In genomic region chr15:9348739-9349138, GRCm38 (mm10) we compare ENCODE assay signal across 29 mouse cellular contexts. TPM values are rescaled to one million over a fixed set of nuclear protein-coding genes. Genes with fewer than 3 reads are reported as not detected.
"Had no signal": no experiment of that assay in that cellular context is flagged by ENCODE, and none has a peak within 500 bp of the region (broad histone marks: within the 10 kb centered on the region; RNA-seq: fewer than 3 reads in every experiment).

No protein-coding gene starts in this region.

- H3K27ac ChIP-seq: left cerebral cortex, adult 2 months; liver, embryonic 14.5 days; lung, embryonic 15.5 days; midbrain, embryonic 10.5 days; midbrain, embryonic 13.5 days; neural tube, embryonic 13.5 days had no signal

- ATAC-seq: midbrain, embryonic 13.5 days; midbrain, embryonic 16.5 days had no signal

- H3K9ac ChIP-seq: liver, embryonic 14.5 days; lung, embryonic 15.5 days; midbrain, embryonic 13.5 days; neural tube, embryonic 13.5 days had no signal

- H3K4me2 ChIP-seq: lung, embryonic 15.5 days; midbrain, embryonic 13.5 days; neural tube, embryonic 13.5 days had no signal

- H3K9me3 ChIP-seq: lung, embryonic 15.5 days; megakaryocyte, embryonic 14.5 days; midbrain, embryonic 10.5 days; midbrain, embryonic 13.5 days; neural tube, embryonic 13.5 days had no signal

- H3K4me1 ChIP-seq: lung, embryonic 15.5 days; megakaryocyte, embryonic 14.5 days; midbrain, embryonic 10.5 days; midbrain, embryonic 13.5 days; neural tube, embryonic 13.5 days had no signal

- H3K27me3 ChIP-seq: lung, embryonic 15.5 days; megakaryocyte, embryonic 14.5 days; midbrain, embryonic 13.5 days; neural tube, embryonic 13.5 days had no signal

- H3K36me3 ChIP-seq: lung, embryonic 15.5 days; midbrain, embryonic 10.5 days; midbrain, embryonic 13.5 days; neural tube, embryonic 13.5 days had no signal

- H3K4me3 ChIP-seq: left cerebral cortex, adult 2 months; lung, embryonic 15.5 days; megakaryocyte, embryonic 14.5 days; midbrain, embryonic 10.5 days; midbrain, embryonic 13.5 days; myocyte; neural tube, embryonic 13.5 days had no signal

- DNase-seq: kidney, adult 2 months; kidney, postnatal 10 days; kidney, postnatal 4 days; layer of hippocampus, postnatal 36 days; lung, adult 18-20 months; lung, postnatal 10 days; lung, postnatal 36 days; right cerebral cortex, postnatal 14 days; right cerebral cortex, postnatal 4 days; thymus, postnatal 25 days had no signal

RNA-seq across cellular contexts. Expression of gene Ugt3a2, which starts 13.4 kb away (rescaled TPM):
- total RNA-seq: layer of hippocampus, adult 18-20 months; layer of hippocampus, postnatal 10 days; layer of hippocampus, postnatal 36 days; left cerebral cortex, adult 2 months; left cerebral cortex, postnatal 10 days; left cerebral cortex, postnatal 36 days; monocyte, adult 5-6 weeks had no signal
- polyA plus RNA-seq: kidney, embryonic 14.5 days; limb, embryonic 11.5 days; limb, embryonic 14.5 days; lung, embryonic 15.5 days; midbrain, embryonic 10.5 days; midbrain, embryonic 13.5 days; midbrain, embryonic 16.5 days; myocyte; neural tube, embryonic 13.5 days; stomach, embryonic 14.5 days; thymus, postnatal 0 days had no signal
